In the genomic region with DNA sequence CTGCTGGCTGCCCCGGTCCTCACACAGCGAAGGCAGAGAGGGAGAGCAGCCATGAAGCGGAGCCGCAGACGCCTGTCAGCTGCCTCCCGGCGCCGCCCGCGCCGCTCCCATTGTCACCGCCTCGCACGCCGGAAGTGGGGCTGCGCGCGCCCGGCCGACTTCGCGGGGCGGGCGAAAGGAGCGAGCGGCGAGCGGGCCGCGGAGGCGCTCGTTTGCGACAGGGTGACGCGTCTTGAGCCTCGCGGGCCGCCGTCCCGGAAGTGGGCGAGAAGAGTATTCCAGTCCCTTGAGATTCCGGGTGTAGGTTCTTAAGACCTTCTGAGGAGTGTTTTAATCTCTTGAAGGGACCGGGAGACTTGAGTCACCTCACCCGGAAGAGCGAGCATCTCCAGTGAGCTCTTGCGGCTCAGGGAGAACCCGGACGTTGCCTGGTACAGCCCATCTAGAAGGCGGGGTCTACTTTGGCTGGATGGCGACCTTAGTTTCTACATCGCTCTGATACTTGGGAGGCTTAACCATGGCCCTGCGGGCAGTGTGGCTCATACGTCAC, we compare ENCODE assay signal across 8 mouse cellular contexts. TPM values are rescaled to one million over a fixed set of nuclear protein-coding genes. Genes with fewer than 3 reads are reported as not detected.
DNase-seq lines count a peak whose midpoint lies in the region; ATAC-seq and TF ChIP-seq lines count a peak whose summit lies in the region.

TSS of gene Exoc5 (minus strand) at position 380 of the 550 bp plus-strand sequence.

- no peak for TF ChIP-seq CTCF in gastrocnemius, adult 2 months (IDR thresholded peaks at IDR 0.05)
- TF ChIP-seq CTCF in hindbrain, postnatal 0 days (IDR thresholded peaks at IDR 0.05; ENCODE audit: low read depth) = no peak
- no peak for TF ChIP-seq CTCF in left cerebral cortex, adult 2 months (IDR thresholded peaks at IDR 0.05)

- H3K4me3 ChIP-seq in gastrocnemius, adult 2 months = peak within 1 kb of the TSS; percentile 91
- peak within 1 kb of the TSS; percentile 95 for H3K4me3 ChIP-seq in hindbrain, postnatal 0 days (ENCODE audit: low read length)
- H3K4me3 ChIP-seq in left cerebral cortex, adult 2 months = peak within 1 kb of the TSS; percentile 83

- peak; percentile 97 for DNase-seq in ZHBTc4 (ENCODE audit: low read depth, low spot score)
- peak; percentile 98 for DNase-seq in gastrocnemius, adult 2 months
- peak; percentile 98 for DNase-seq in hindbrain, postnatal 0 days (ENCODE audit: low spot score)
- DNase-seq in left cerebral cortex, adult 2 months (ENCODE audit: extremely low spot score in 1 of 2, low spot score in 2 of 2) = peak; percentile 98 to 99
- DNase-seq in right cerebral cortex, adult 2 months (ENCODE audit: low spot score in 2 of 2) = peak; percentile 98
- DNase-seq in urinary bladder, postnatal 14 days (ENCODE audit: low spot score) = peak; percentile 97

- H3K36me3 ChIP-seq in hindbrain, postnatal 0 days (ENCODE audit: insufficient read depth, low read length) = no peaks in the 10 kb centered on the region

- peaks cover 16% of the 10 kb centered on the region for H3K4me1 ChIP-seq in hindbrain, postnatal 0 days (ENCODE audit: insufficient read depth, low read length)

- under 1% methylated on average over 49 of the region's 53 CpGs for WGBS in hindbrain, postnatal 0 days

- peak within 1 kb of the TSS; percentile 97 for H3K27ac ChIP-seq in gastrocnemius, adult 2 months
- H3K27ac ChIP-seq in hindbrain, postnatal 0 days = peak within 1 kb of the TSS; percentile 99
- H3K27ac ChIP-seq in left cerebral cortex, adult 2 months = peak within 1 kb of the TSS; percentile 88

- H3K9me3 ChIP-seq in hindbrain, postnatal 0 days (ENCODE audit: low read length) = no peaks in the 10 kb centered on the region

- intact Hi-C loops in gastrocnemius, adult 2 months (cut with DNase I) = loop anchor here (5.0 kb wide), 1 partner anchor 106 kb away; the partner anchor contains the start of gene Naa30
- intact Hi-C loops in left cerebral cortex, adult 2 months (cut with DNase I) = loop anchor here (2.0 to 5.0 kb wide), 3 partner anchors 106 to 619 kb away; partner anchors contain the start of genes Naa30 and Tmem260

- H3K4me2 ChIP-seq in hindbrain, postnatal 0 days (ENCODE audit: low read depth, low read length) = peak within 1 kb of the TSS; percentile 77

- H3K9ac ChIP-seq in hindbrain, postnatal 0 days (replicated peaks; ENCODE audit: low read length) = peak within 1 kb of the TSS; percentile 94

- ATAC-seq in common myeloid progenitor, adult 5-6 weeks (replicated peaks; ENCODE audit: low read depth, poor library complexity, severe bottlenecking) = peak; percentile 86
- ATAC-seq in hindbrain, postnatal 0 days = peak; percentile 97
- ATAC-seq in megakaryocyte, adult 5-6 weeks (ENCODE audit: poor library complexity, severe bottlenecking) = peak; percentile 88

- no peaks in the 10 kb centered on the region for H3K27me3 ChIP-seq in hindbrain, postnatal 0 days (ENCODE audit: insufficient read depth, low read length)

RNA-seq across cellular contexts. Expression of gene Exoc5, which starts in this region (rescaled TPM):
- total RNA-seq in common myeloid progenitor, adult 5-6 weeks (2017) = 98.1 and 117 TPM in 2 replicates
- 10 to 100 TPM; 19.1 to 21.4 TPM for total RNA-seq in gastrocnemius, adult 2 months (2021)
- total RNA-seq in hindbrain, postnatal 0 days (2014; rRNA removed) = 59.8 and 64.7 TPM in 2 replicates
- 43.3 and 46.4 TPM in 2 replicates for polyA plus RNA-seq in hindbrain, postnatal 0 days (2015; fragmentation: Nextera tagmentation; extraction: Ambion mirVana)
- 10 to 100 TPM; 54.6 to 58.5 TPM for total RNA-seq in left cerebral cortex, adult 2 months (2021)
- total RNA-seq in megakaryocyte, adult 5-6 weeks (2015) = 38.2 and 49.1 TPM in 2 replicates
- 101 and 103 TPM in 2 replicates for total RNA-seq in megakaryocyte, adult 5-6 weeks (2017)

Comparison
In these comparisons a context has a peak if more than half of its experiments do, and no peak if none do; other contexts are left out.
1. Peak in every context shown above with its lines: DNase-seq, ATAC-seq, H3K4me3 ChIP-seq and H3K27ac ChIP-seq.